Mouse (Mus musculus) liver, postnatal 0 days (tissue): ENCODE results near the gene Gm5150. TPM values are rescaled to one million over a fixed set of nuclear protein-coding genes. Genes with fewer than 3 reads are reported as not detected.
"Not testable (repeated sequence)": the region's sequence is repeated elsewhere in the genome, so short reads cannot be mapped to it uniquely, and the experiment has no call there.

Experiments used
- ATAC-seq: fragments of 200-750 bp; cut with Nextera tagmentation; 2 replicates; pipeline ENCODE4 v1.8.0; 2017; ENCODE audit warnings: mild to moderate bottlenecking, moderate library complexity
- DNase-seq: peaks from one replicate; pipeline ENCODE4 v3.0.0-alpha.2; 2016
- H3K27ac ChIP-seq: fragments of 300-500 bp; sonication (generic); 2 replicates; pipeline ENCODE4 v1.5.1; 2014; ENCODE audit warnings: antibody characterized with exemption, moderate library complexity, mild to moderate bottlenecking, low read depth
- H3K27me3 ChIP-seq: fragments of 300-500 bp; sonication (generic); 2 replicates; pipeline ENCODE4 v1.6.1; 2014; ENCODE audit warnings: low read length, control low read depth, mixed read lengths; ENCODE audit not compliant: insufficient read depth
- H3K36me3 ChIP-seq: fragments of 300-500 bp; sonication (generic); replicated peaks from 2 replicates; pipeline ENCODE4 v1.6.1; 2014; ENCODE audit warnings: mild to moderate bottlenecking, control low read depth, low read length, moderate library complexity, mixed read lengths; ENCODE audit not compliant: insufficient read depth
- H3K4me1 ChIP-seq: fragments of 300-500 bp; sonication (generic); 2 replicates; pipeline ENCODE4 v1.6.1; 2014; ENCODE audit warnings: antibody characterized with exemption, mild to moderate bottlenecking, control low read depth; ENCODE audit not compliant: insufficient read depth
- H3K4me2 ChIP-seq: fragments of 300-500 bp; sonication (generic); 2 replicates; pipeline ENCODE4 v1.6.1; 2014; ENCODE audit warnings: low read depth, mild to moderate bottlenecking, low read length, moderate library complexity, mixed read lengths
- H3K4me3 ChIP-seq: fragments of 300-500 bp; sonication (generic); 2 replicates; pipeline ENCODE4 v1.5.1; 2014; ENCODE audit warnings: low read depth, low read length
- H3K9ac ChIP-seq: fragments of 300-500 bp; sonication (generic); replicated peaks from 2 replicates; pipeline ENCODE4 v1.6.1; 2014; ENCODE audit warnings: mild to moderate bottlenecking, moderate library complexity
- H3K9me3 ChIP-seq: fragments of 300-500 bp; sonication (generic); 2 replicates; pipeline ENCODE4 v1.6.1; 2016; ENCODE audit warnings: mild to moderate bottlenecking, control low read depth, low read length, mixed read lengths
- CTCF ChIP-seq: sonication (generic); IDR thresholded peaks from 2 replicates; pipeline ENCODE4 v1.5.1; 2016; ENCODE audit warnings: antibody characterized with exemption, low read depth
- EP300 ChIP-seq: IDR thresholded peaks from 2 replicates; pipeline ENCODE4 v1.6.1; 2016; ENCODE audit warnings: antibody characterized with exemption, low read depth, mild to moderate bottlenecking
- WGBS: fragments of 180-500 bp; shearing (Covaris S2); extraction: QIAGEN DNeasy Blood & Tissue Kit; methylation state at CpG from one replicate; pipeline ENCODE4 v1.1.7; 2014; ENCODE audit not compliant: insufficient replicate concordance; 5-methylcytosine and 5-hydroxymethylcytosine counted together
- polyA plus RNA-seq: library from polyadenylated mRNA; unstranded; fragments of >200 nt; fragmentation: Nextera tagmentation; extraction: Ambion mirVana; gene quantifications from 2 replicates; pipeline ENCODE4 v1.2.1, GENCODE M21; 2015

Gene Gm5150
- polyA plus RNA-seq = 2.1 and 2.6 TPM in 2 replicates

GRCm38 (mm10) chr3:16006215-16006614, at the start of gene Gm5150:
Gene Gm5150 (minus strand): TSS chr3:16006437.
- Histone ChIP-seq H3K9me3 (no peaks in the 10 kb centered on the region), H3K4me3 (no peak within 1 kb of the TSS), H3K27me3 (no peaks in the 10 kb centered on the region), H3K4me2 (no peak within 1 kb of the TSS), H3K4me1 (no peaks in the 10 kb centered on the region), H3K9ac (no peak within 1 kb of the TSS), H3K27ac (peak within 1 kb of the TSS; percentile 22; the same call in 1 of the 2 replicates), H3K36me3 (no peaks in the 10 kb centered on the region)
- no peak for TF ChIP-seq EP300
- no peak for TF ChIP-seq CTCF
- ATAC-seq (0 out of 2 replicates have a peak, but pooled peaks have one; percentile 31), DNase-seq (no peak)
- WGBS = 69% methylated on average over 2 of the region's 2 CpGs

- not testable (repeated sequence) for H3K4me2 ChIP-seq, H3K27me3 ChIP-seq, H3K4me1 ChIP-seq, DNase-seq, H3K36me3 ChIP-seq, ATAC-seq, H3K4me3 ChIP-seq, H3K27ac ChIP-seq, H3K9ac ChIP-seq, H3K9me3 ChIP-seq
- 82% methylated on average over 20 of the region's 20 CpGs for WGBS
These were observed 45.5 kb upstream of the Gm5150 start for GRCm38 (mm10) chr3:16051736-16052135.

GRCm38 (mm10) chr3:16047288-16047687, 41.1 kb upstream of the Gm5150 start:
- no peak overlapping the region for H3K9ac ChIP-seq
- no peaks in the 10 kb centered on the region for H3K27me3 ChIP-seq
- no peaks in the 10 kb centered on the region for H3K4me1 ChIP-seq
- TF ChIP-seq EP300 (no peak), CTCF (no peak)
- H3K4me2 ChIP-seq = no peak overlapping the region
- H3K4me3 ChIP-seq = no peak overlapping the region
- 44% methylated on average over 4 of the region's 4 CpGs for WGBS
- H3K27ac ChIP-seq = no peak overlapping the region
- ATAC-seq (no peak), DNase-seq (no peak)
- no peaks in the 10 kb centered on the region for H3K36me3 ChIP-seq
- H3K9me3 ChIP-seq = no peaks in the 10 kb centered on the region

DNA sequence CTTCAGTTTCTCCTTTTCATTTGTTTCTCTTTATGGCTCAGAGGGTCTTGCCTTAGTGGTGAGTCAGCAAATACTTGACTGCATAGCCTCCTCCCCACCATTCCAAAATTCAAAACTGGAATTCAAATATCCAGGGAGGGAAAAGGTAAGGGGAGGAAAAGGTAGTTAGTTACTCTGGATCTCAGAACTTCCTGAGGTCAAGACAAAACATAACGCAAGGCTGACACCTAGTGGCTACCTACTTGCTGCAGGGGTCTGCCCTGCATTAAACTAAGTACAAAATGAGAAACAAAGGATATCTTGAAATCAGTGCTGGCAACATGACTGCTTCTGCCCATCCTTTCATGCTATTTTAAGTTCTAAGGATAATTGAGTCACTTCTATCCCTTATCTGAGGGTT, 37.1 kb upstream of the Gm5150 start:
- H3K9ac ChIP-seq = no peak overlapping the region
- peak; percentile 34 for DNase-seq
- TF ChIP-seq CTCF = peak; percentile 64
- no peak for TF ChIP-seq EP300

DNA sequence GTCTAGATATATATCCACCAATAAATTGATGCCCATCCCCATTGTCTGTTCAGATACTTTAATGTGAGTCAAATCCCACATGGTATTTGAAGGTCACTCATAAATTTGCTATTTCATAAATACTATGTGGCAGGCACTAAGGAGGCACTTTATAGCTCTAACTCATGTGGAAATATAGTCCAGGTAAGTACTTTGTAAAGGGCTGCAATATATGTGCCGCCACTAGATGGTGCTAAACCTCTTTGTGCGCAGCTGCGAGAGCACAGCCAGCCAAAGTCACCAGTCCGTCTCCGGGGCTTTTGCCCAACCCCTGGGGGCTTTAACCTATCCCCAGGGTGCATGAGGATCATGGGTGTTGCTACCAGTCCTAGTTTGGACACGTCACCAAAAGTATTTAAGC, 18.8 kb upstream of the Gm5150 start:
- not testable (repeated sequence) for H3K4me3 ChIP-seq, H3K9me3 ChIP-seq, H3K4me2 ChIP-seq, H3K36me3 ChIP-seq, H3K27ac ChIP-seq, DNase-seq, H3K27me3 ChIP-seq, H3K9ac ChIP-seq, H3K4me1 ChIP-seq
- WGBS = 1% methylated on average over 4 of the region's 6 CpGs
- peak; percentile 58 for TF ChIP-seq CTCF
- peak; percentile 44; the same call in 1 of the 2 replicates for ATAC-seq

More for the DNA sequence above, 37.1 kb upstream of the Gm5150 start:
- Histone ChIP-seq H3K4me2 (no peak overlapping the region), H3K4me3 (no peak overlapping the region), H3K27me3 (no peaks in the 10 kb centered on the region), H3K9me3 (no peaks in the 10 kb centered on the region), H3K4me1 (no peaks in the 10 kb centered on the region), H3K27ac (no peak overlapping the region), H3K36me3 (no peaks in the 10 kb centered on the region)
- no peak for ATAC-seq
- WGBS = 12% methylated on average over 1 of the region's 1 CpGs

DNA sequence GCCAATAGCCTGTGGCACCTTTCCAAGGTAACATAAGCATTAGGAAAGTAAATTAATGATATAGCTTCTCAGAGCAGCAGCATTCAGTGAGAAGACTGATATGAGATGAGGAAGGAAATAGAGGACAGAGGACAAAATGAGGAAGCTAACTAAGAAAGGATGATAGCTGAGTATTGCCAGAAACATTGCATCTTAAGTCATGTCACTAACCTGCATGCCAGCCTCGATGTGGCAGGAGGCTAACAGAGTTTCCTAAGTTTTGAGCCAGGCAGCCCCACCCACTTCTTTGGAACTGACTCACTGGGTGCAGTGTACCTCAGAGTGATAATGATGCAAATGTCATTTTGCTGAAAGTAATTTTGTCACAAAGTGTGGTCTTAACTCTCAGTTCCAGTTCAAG, 16.0 kb upstream of the Gm5150 start:
- no peak for DNase-seq
- H3K4me1 ChIP-seq = no peaks in the 10 kb centered on the region
- no peak overlapping the region for H3K27ac ChIP-seq
- no peak for ATAC-seq
- no peak overlapping the region for H3K9ac ChIP-seq
- no peaks in the 10 kb centered on the region for H3K36me3 ChIP-seq
- H3K27me3 ChIP-seq = no peaks in the 10 kb centered on the region
- H3K9me3 ChIP-seq = no peaks in the 10 kb centered on the region
- WGBS = 22% methylated on average over 1 of the region's 1 CpGs
- H3K4me2 ChIP-seq = no peak overlapping the region
- no peak for TF ChIP-seq EP300
- TF ChIP-seq CTCF = no peak
- no peak overlapping the region for H3K4me3 ChIP-seq

- H3K27me3 ChIP-seq, H3K36me3 ChIP-seq, H3K4me2 ChIP-seq, DNase-seq, H3K9ac ChIP-seq, H3K4me1 ChIP-seq, H3K4me3 ChIP-seq, ATAC-seq, H3K9me3 ChIP-seq, H3K27ac ChIP-seq: not testable (repeated sequence)
- 80% methylated on average over 2 of the region's 2 CpGs for WGBS
These were observed 8.2 kb upstream of the Gm5150 start for GRCm38 (mm10) chr3:16014456-16014855.
